Mouse (Mus musculus): Measurements from ENCODE around the gene Apool. TPM values are rescaled to one million over a fixed set of nuclear protein-coding genes. Genes with fewer than 3 reads are reported as not detected.
"Not testable (repeated sequence)": the region's sequence is repeated elsewhere in the genome, so short reads cannot be mapped to it uniquely, and the experiment has no call there.

The Apool gene
- polyA plus RNA-seq (2016; fragmentation: Nextera tagmentation; extraction: Ambion mirVana): 64.4 and 69.0 TPM in 2 replicates

GRCm38 (mm10) chrX:112310804-112311530 lies at the start of gene Apool:
Gene Apool, plus strand, starts transcription at chrX:112311334.
- H3K36me3 ChIP-seq: no peaks in the 10 kb centered on the region
- no peaks in the 10 kb centered on the region for H3K27me3 ChIP-seq
- no peaks in the 10 kb centered on the region for H3K9me3 ChIP-seq
- no peaks in the 10 kb centered on the region for H3K4me1 ChIP-seq
- ATAC-seq (ENCODE audit: insufficient number of reproducible peaks, insufficient read depth, low FRiP score, low TSS enrichment): peak; percentile 90; the same call in 1 of the 2 replicates
- peak within 1 kb of the TSS; percentile 48 for H3K4me2 ChIP-seq (replicated peaks)
- H3K27ac ChIP-seq: peak within 1 kb of the TSS; percentile 41; the same call in 1 of the 2 replicates
- peak within 1 kb of the TSS; percentile 55 for H3K9ac ChIP-seq
- WGBS: 26% methylated on average over 18 of the region's 18 CpGs
- H3K4me3 ChIP-seq: peak within 1 kb of the TSS; percentile 50

GRCm38 (mm10) chrX:112273550-112273949 lies 37.6 kb upstream of the Apool start:
- Histone ChIP-seq H3K36me3 (no peaks in the 10 kb centered on the region), H3K9ac (no peak overlapping the region), H3K27ac (no peak overlapping the region), H3K9me3 (no peaks in the 10 kb centered on the region), H3K4me2 (replicated peaks) (no peak overlapping the region), H3K4me1 (no peaks in the 10 kb centered on the region), H3K27me3 (no peaks in the 10 kb centered on the region), H3K4me3 (no peak overlapping the region)
- ATAC-seq (ENCODE audit: insufficient number of reproducible peaks, insufficient read depth, low FRiP score, low TSS enrichment): no peak
- 76% methylated on average over 1 of the region's 1 CpGs for WGBS

GRCm38 (mm10) chrX:112311531-112311887 lies 375 bp downstream of the Apool start:
- Histone ChIP-seq H3K27ac (peak overlapping the region; percentile 41; the same call in 1 of the 2 replicates), H3K4me2 (replicated peaks) (peak overlapping the region; percentile 48)

DNA sequence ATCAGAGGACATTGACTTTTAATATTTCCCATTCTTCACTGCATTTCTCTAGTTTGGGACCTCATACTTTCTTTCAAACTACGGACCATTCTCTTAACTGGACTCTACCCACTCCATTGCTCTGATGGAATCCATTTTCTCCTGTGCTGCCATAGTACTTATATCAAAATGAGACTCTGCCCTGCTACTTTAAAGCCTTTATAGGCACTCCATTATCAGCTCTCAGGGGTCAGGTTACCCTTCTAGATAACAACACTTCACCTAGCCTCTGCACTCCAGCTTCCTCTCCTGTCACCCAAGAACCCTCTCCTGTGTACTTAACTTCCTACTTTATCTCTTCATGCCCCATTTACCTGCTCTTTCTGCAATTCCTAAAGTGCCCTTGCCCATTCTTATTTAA lies 960 bp downstream of the Apool start:
- H3K4me2 ChIP-seq (replicated peaks): peak overlapping the region; percentile 48
- WGBS: 72% methylated on average over 1 of the region's 1 CpGs

More at GRCm38 (mm10) chrX:112311531-112311887, 375 bp downstream of the Apool start:
- Histone ChIP-seq H3K4me3 (peak overlapping the region; percentile 50), H3K4me1 (no peaks in the 10 kb centered on the region), H3K9ac (peak overlapping the region; percentile 55), H3K36me3 (no peaks in the 10 kb centered on the region), H3K27me3 (no peaks in the 10 kb centered on the region), H3K9me3 (no peaks in the 10 kb centered on the region)
- 11% methylated on average over 12 of the region's 12 CpGs for WGBS
- 0 out of 2 replicates have a peak, but pooled peaks have one; percentile 35 for ATAC-seq (ENCODE audit: insufficient number of reproducible peaks, insufficient read depth, low FRiP score, low TSS enrichment)

DNA sequence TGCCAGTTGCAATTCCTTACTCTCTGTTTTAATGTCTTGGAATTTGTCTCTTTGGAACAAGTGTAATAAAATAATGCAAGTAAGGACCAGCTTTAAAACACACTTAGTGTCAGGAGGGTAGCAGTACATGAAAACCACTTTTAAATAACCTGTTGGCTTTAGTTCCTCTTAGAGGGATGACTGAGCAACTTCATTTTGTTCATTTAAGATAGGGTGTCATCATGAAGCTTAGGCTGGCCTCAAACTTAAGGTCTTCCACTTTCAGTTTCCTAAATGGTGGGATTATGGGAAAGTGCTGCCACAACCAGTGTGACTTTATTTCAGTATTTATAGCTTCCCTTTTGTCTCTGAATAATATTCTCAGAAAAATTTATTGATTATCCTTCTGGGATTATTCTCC lies 9.1 kb downstream of the Apool start:
- Histone ChIP-seq H3K27ac (no peak overlapping the region), H3K27me3 (no peaks in the 10 kb centered on the region), H3K9ac (no peak overlapping the region), H3K9me3 (no peaks in the 10 kb centered on the region), H3K36me3 (no peaks in the 10 kb centered on the region), H3K4me2 (replicated peaks) (no peak overlapping the region), H3K4me3 (no peak overlapping the region), H3K4me1 (no peaks in the 10 kb centered on the region)
- ATAC-seq (ENCODE audit: insufficient number of reproducible peaks, insufficient read depth, low FRiP score, low TSS enrichment): no peak

More for the DNA sequence above, 960 bp downstream of the Apool start:
- H3K4me3 ChIP-seq: peak overlapping the region; percentile 50
- H3K9me3 ChIP-seq: no peaks in the 10 kb centered on the region
- H3K4me1 ChIP-seq: no peaks in the 10 kb centered on the region
- no peak overlapping the region for H3K27ac ChIP-seq
- H3K9ac ChIP-seq: no peak overlapping the region
- no peaks in the 10 kb centered on the region for H3K27me3 ChIP-seq
- no peaks in the 10 kb centered on the region for H3K36me3 ChIP-seq
- ATAC-seq (ENCODE audit: insufficient number of reproducible peaks, insufficient read depth, low FRiP score, low TSS enrichment): no peak

GRCm38 (mm10) chrX:112339486-112339885 lies 28.4 kb downstream of the Apool start:
- Histone ChIP-seq H3K4me3 (no peak overlapping the region), H3K36me3 (no peaks in the 10 kb centered on the region), H3K9ac (no peak overlapping the region), H3K4me1 (no peaks in the 10 kb centered on the region), H3K4me2 (replicated peaks) (no peak overlapping the region), H3K9me3 (no peaks in the 10 kb centered on the region), H3K27ac (no peak overlapping the region), H3K27me3 (no peaks in the 10 kb centered on the region)
- 84% methylated on average over 3 of the region's 3 CpGs for WGBS
- ATAC-seq (ENCODE audit: insufficient number of reproducible peaks, insufficient read depth, low FRiP score, low TSS enrichment): no peak

- no peak overlapping the region for H3K4me3 ChIP-seq
- no peaks in the 10 kb centered on the region for H3K27me3 ChIP-seq
- no peak overlapping the region for H3K9ac ChIP-seq
- H3K9me3 ChIP-seq: peaks cover 3% of the 10 kb centered on the region; the same call in 1 of the 2 replicates
- no peak for ATAC-seq (ENCODE audit: insufficient number of reproducible peaks, insufficient read depth, low FRiP score, low TSS enrichment)
- no peak overlapping the region for H3K4me2 ChIP-seq (replicated peaks)
- H3K27ac ChIP-seq: no peak overlapping the region
- H3K36me3 ChIP-seq: no peaks in the 10 kb centered on the region
- WGBS: 68% methylated on average over 4 of the region's 4 CpGs
- no peaks in the 10 kb centered on the region for H3K4me1 ChIP-seq
Measured at GRCm38 (mm10) chrX:112347467-112348394, 36.6 kb downstream of the Apool start.

- WGBS: 49% methylated on average over 3 of the region's 3 CpGs
- Histone ChIP-seq H3K27me3 (no peaks in the 10 kb centered on the region), H3K9ac (no peak overlapping the region), H3K9me3 (peaks cover 3% of the 10 kb centered on the region; the same call in 1 of the 2 replicates), H3K36me3 (no peaks in the 10 kb centered on the region), H3K4me3 (no peak overlapping the region), H3K4me1 (no peaks in the 10 kb centered on the region), H3K4me2 (replicated peaks) (no peak overlapping the region), H3K27ac (no peak overlapping the region)
- no peak for ATAC-seq (ENCODE audit: insufficient number of reproducible peaks, insufficient read depth, low FRiP score, low TSS enrichment)
Measured at GRCm38 (mm10) chrX:112348395-112348791, 37.3 kb downstream of the Apool start.

GRCm38 (mm10) chrX:112368426-112368825 lies 57.3 kb downstream of the Apool start:
- no peaks in the 10 kb centered on the region for H3K27me3 ChIP-seq
- H3K9me3 ChIP-seq: peaks cover 7% of the 10 kb centered on the region
- ATAC-seq (ENCODE audit: insufficient number of reproducible peaks, insufficient read depth, low FRiP score, low TSS enrichment): no peak
- no peaks in the 10 kb centered on the region for H3K4me1 ChIP-seq
- H3K27ac ChIP-seq: no peak overlapping the region
- H3K36me3 ChIP-seq: no peaks in the 10 kb centered on the region
- no peak overlapping the region for H3K9ac ChIP-seq
- 40% methylated on average over 4 of the region's 4 CpGs for WGBS
- no peak overlapping the region for H3K4me3 ChIP-seq
- H3K4me2 ChIP-seq (replicated peaks): no peak overlapping the region

- H3K36me3 ChIP-seq; H3K4me1 ChIP-seq; H3K27ac ChIP-seq; H3K9me3 ChIP-seq; H3K4me3 ChIP-seq; H3K4me2 ChIP-seq (replicated peaks); H3K9ac ChIP-seq; H3K27me3 ChIP-seq: not testable (repeated sequence)
- peak; percentile 100 for ATAC-seq (ENCODE audit: insufficient number of reproducible peaks, insufficient read depth, low FRiP score, low TSS enrichment)
- 85% methylated on average over 5 of the region's 5 CpGs for WGBS
Measured at GRCm38 (mm10) chrX:112370577-112371410, 59.7 kb downstream of the Apool start.

GRCm38 (mm10) chrX:112406679-112407078 lies 95.5 kb downstream of the Apool start, which contains the start of gene Satl1:
Gene Satl1, minus strand, starts transcription at chrX:112406779.
- no peak within 1 kb of the TSS for H3K4me3 ChIP-seq

More at GRCm38 (mm10) chrX:112406679-112407078, 95.5 kb downstream of the Apool start, which contains the start of gene Satl1:
- H3K4me2 ChIP-seq (replicated peaks): no peak within 1 kb of the TSS
- ATAC-seq (ENCODE audit: insufficient number of reproducible peaks, insufficient read depth, low FRiP score, low TSS enrichment): no peak
- no peak within 1 kb of the TSS for H3K9ac ChIP-seq
- H3K36me3 ChIP-seq: no peaks in the 10 kb centered on the region
- no peaks in the 10 kb centered on the region for H3K27me3 ChIP-seq
- no peaks in the 10 kb centered on the region for H3K4me1 ChIP-seq
- WGBS: 89% methylated on average over 3 of the region's 3 CpGs
- no peak within 1 kb of the TSS for H3K27ac ChIP-seq
- H3K9me3 ChIP-seq: no peaks in the 10 kb centered on the region
